Mouse (Mus musculus) brown adipose tissue, adult 24 weeks (tissue): Measurements from ENCODE around the gene Ndufaf1. TPM values are rescaled to one million over a fixed set of nuclear protein-coding genes. Genes with fewer than 3 reads are reported as not detected.
"Not testable (repeated sequence)": the region's sequence is repeated elsewhere in the genome, so short reads cannot be mapped to it uniquely, and the experiment has no call there.

ENCODE experiments used
- H3K27ac ChIP-seq: fragments of 200-500 bp; replicated peaks from 2 replicates; pipeline ENCODE4 v1.5.1; 2012; ENCODE audit warnings: low read depth, mild to moderate bottlenecking, low read length
- H3K4me1 ChIP-seq: fragments of 200-500 bp; 2 replicates; pipeline ENCODE4 v1.6.1; 2012; ENCODE audit warnings: low read length, mixed read lengths; ENCODE audit not compliant: control insufficient read depth, insufficient read depth, insufficient read length
- H3K4me3 ChIP-seq: fragments of 200-500 bp; 2 replicates; pipeline ENCODE4 v1.5.1; 2012; ENCODE audit warnings: low read depth, mild to moderate bottlenecking, low read length, moderate library complexity; ENCODE audit not compliant: insufficient read depth
- polyA plus RNA-seq: library from polyadenylated mRNA; stranded (reverse); fragments of >200 nt; gene quantifications from 2 replicates; pipeline ENCODE4 v1.2.4, GENCODE M21; 2012; ENCODE audit not compliant: missing spikeins, insufficient read depth, insufficient read length

Ndufaf1 gene
- polyA plus RNA-seq, 1 experiment = 92.5 TPM

DNA sequence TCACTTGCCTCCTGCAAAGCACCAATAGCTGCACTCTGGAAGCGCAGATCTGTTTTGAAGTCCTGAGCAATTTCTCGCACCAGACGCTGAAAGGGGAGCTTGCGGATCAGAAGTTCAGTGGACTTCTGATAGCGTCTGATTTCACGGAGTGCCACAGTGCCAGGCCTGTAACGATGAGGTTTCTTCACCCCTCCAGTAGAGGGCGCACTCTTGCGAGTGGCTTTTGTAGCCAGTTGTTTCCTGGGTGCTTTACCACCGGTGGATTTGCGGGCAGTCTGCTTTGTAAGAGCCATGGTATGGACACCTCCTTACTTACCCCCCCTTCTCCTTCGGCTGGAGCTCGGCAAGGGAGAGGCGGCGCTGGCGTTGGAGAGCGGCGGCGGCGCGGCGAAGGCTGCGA, 3.1 kb upstream of the Ndufaf1 start:
- not testable (repeated sequence) for H3K27ac ChIP-seq, H3K4me1 ChIP-seq, H3K4me3 ChIP-seq

GRCm38 (mm10) chr2:119644254-119644653, 18.4 kb downstream of the Ndufaf1 start:
- H3K4me1 ChIP-seq = no peaks in the 10 kb centered on the region
- no peak overlapping the region for H3K4me3 ChIP-seq

DNA sequence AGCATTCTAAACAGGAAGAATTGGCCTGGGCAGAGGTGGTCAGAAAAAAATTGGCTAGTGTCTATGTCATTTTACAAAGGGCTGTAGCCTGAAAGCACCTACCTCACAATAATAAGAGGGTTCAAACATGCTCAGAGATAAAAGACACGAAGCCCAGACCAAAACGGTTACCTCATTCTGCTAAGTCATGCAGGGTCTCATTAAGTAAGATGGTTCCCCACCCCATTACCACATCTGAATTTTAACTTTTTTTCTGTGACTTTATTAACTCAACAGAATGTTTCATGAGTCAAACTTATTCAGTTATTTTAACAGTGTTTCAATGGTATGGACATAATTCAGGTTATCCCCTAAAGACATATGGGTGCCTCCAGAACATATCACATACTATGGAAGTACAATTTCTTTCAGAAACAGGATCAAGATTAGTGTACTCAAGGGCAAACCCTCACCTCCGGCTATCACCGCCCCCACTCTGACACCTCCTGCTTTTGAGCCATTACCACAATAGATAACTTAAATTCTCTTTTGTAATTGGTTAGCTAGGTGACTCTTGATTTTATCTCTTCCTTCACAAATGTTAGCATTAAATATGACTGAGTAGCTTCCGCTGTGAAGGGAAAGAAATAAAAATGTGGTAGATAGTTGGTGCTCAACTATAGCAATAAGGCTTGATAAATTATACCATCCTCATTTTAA, 21.3 kb downstream of the Ndufaf1 start:
- no peaks in the 10 kb centered on the region for H3K4me1 ChIP-seq
- H3K4me3 ChIP-seq = no peak overlapping the region
- H3K27ac ChIP-seq = no peak overlapping the region

More at GRCm38 (mm10) chr2:119644254-119644653, 18.4 kb downstream of the Ndufaf1 start:
- no peak overlapping the region for H3K27ac ChIP-seq

GRCm38 (mm10) chr2:119636781-119637180, 25.8 kb downstream of the Ndufaf1 start:
- Histone ChIP-seq H3K4me1 (no peaks in the 10 kb centered on the region), H3K27ac (no peak overlapping the region), H3K4me3 (no peak overlapping the region)

- Histone ChIP-seq H3K27ac (no peak overlapping the region), H3K4me1 (no peaks in the 10 kb centered on the region), H3K4me3 (no peak overlapping the region)
These were observed 41.3 kb downstream of the Ndufaf1 start for GRCm38 (mm10) chr2:119621302-119621701.

DNA sequence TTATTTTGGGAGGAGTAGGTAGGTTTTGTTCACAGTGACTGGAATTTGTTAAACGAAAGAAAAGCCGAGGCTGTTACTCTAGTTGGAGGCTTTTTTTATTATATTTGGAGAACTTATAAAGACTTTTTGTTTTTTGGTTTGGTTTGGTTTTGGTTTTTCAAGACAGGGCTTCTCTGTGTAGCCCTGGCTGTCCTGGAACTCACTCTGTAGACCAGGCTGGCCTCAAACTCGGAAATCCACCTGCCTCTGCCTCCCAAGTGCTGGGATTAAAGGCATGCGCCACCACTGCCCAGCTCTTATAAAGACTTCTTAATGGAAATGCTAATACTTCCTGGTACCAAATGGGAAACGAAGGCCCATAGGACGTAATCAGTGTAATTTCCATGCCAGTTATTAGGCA, 43.6 kb downstream of the Ndufaf1 start:
- H3K27ac ChIP-seq, H3K4me1 ChIP-seq: not testable (repeated sequence)
- peak overlapping the region; percentile 71 for H3K4me3 ChIP-seq

DNA sequence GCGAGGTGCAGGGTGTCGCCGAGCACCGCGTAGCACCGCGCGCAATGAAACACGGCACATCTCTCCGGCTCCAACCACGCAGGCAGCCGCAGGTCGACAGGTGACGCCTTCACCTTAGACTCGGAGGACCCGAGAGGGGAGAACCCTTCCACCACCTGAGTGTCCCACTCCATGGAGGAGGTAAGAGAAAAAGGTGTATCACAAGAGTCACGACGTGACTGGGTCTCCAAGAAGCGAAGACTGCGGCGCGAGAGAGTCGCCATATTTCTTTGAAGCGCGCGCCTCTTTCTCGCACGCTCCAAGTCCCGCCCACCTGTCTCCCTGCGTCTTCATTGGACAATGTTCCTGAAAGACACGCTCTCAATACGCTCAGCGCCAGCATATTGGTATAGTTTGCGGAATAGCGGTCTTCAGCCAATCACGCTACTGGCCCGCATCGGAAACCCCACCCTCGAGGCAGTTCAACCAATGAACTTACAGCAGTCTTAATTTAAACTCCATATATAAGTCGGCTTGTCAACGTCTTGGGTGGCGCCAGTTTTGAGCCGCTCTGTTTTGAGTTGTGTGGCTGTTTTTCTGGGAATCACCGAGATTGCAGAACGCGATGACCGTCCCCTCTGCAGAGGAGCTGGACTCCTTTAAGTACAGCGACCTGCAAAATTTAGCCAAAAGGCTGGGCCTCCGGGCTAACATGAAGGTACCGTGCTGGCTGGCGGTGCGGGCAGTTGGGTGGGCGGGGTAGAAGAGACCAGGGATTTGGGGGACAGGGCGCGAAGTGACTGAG, 44.2 kb downstream of the Ndufaf1 start, which contains the start of the genes Nusap1 and Oip5:
Gene Nusap1, plus strand, starts transcription at position 100 of the 784 bp plus-strand sequence.
Gene Oip5, minus strand, starts transcription at position 271 of the 784 bp plus-strand sequence.
- peak within 1 kb of the TSS; percentile 71 for H3K4me3 ChIP-seq
- no peaks in the 10 kb centered on the region for H3K4me1 ChIP-seq
- H3K27ac ChIP-seq = no peak within 1 kb of the TSS

DNA sequence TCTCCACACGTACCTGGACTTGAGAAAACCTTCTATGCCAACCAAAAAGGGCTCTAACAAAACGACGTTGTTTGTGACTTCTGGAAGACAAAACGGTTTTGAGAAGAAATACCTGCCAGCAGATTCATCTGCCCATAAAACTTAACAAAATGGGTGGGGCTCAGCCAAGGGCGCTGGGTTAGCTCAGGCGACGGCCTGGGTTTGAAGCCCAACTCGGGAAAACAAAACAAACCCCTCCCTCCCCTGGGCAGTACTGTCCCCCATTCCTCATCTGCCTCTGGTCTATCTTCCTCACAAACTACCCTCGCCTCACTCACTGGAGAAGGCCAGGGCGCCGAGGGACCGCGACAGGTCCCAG, 44.8 kb downstream of the Ndufaf1 start:
- Histone ChIP-seq H3K27ac (no peak overlapping the region), H3K4me1 (no peaks in the 10 kb centered on the region), H3K4me3 (peak overlapping the region; percentile 69)

DNA sequence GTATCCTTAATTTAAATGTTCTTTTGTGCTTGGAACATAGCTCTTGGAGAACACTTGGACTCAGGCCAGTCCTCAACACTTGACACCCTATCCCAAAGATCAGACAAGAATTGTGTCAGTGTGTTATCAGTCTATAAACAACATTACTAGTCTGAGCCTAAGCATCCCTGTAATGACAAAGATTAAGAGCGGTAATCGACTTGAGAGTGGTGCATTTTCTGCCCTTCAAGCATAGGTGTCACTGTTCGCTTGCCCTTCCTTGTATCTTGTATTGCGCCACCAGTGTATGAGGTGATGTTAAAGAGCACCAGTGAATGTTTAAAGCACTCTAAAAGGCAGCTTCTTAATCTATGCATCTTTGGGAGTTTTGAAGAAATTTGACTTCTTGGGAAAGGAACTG, 55.6 kb downstream of the Ndufaf1 start:
- Histone ChIP-seq H3K27ac (no peak overlapping the region), H3K4me1 (no peaks in the 10 kb centered on the region), H3K4me3 (no peak overlapping the region)

Other genes starting within 250 kb of the Ndufaf1 start
- gene Ino80, start 185.1 kb downstream of the Ndufaf1 start, polyA plus RNA-seq = 5.4 and 5.5 TPM in 2 replicates
- gene Exd1, start 115.2 kb downstream of the Ndufaf1 start, polyA plus RNA-seq = 2.9 and 3.0 TPM in 2 replicates
- 225 and 269 TPM in 2 replicates for gene Chp1, start 115.1 kb downstream of the Ndufaf1 start, polyA plus RNA-seq
- 0.52 and 1.4 TPM in 2 replicates for gene Nusap1, start 44.5 kb downstream of the Ndufaf1 start, polyA plus RNA-seq
- gene Oip5, start 44.4 kb downstream of the Ndufaf1 start, polyA plus RNA-seq = 0.59 TPM in 1 of 2 replicates, not detected in the other
- 11.6 and 14.8 TPM in 2 replicates for gene Rtf1, start 12.2 kb upstream of the Ndufaf1 start, polyA plus RNA-seq
- gene Itpka, start 79.5 kb upstream of the Ndufaf1 start, polyA plus RNA-seq = 7.7 and 10.6 TPM in 2 replicates
- not detected in 2 replicates for gene Ltk, start 97.6 kb upstream of the Ndufaf1 start, polyA plus RNA-seq
- 4.8 and 6.0 TPM in 2 replicates for gene Rpap1, start 124.7 kb upstream of the Ndufaf1 start, polyA plus RNA-seq
- not detected in 2 replicates for gene Tyro3, start 134.9 kb upstream of the Ndufaf1 start, polyA plus RNA-seq
- gene Mga, start 234.4 kb upstream of the Ndufaf1 start, polyA plus RNA-seq = 9.9 and 14.3 TPM in 2 replicates